Mouse (Mus musculus): ENCODE results near the gene Shd.

Gene Shd

GRCm38 (mm10) chr17:56008356-56009087 is 38.3 kb downstream of the Shd start:
- DNase-seq: peak; percentile 85

GRCm38 (mm10) chr17:56009088-56009961 is 39.1 kb downstream of the Shd start:
- peak; percentile 86 for DNase-seq

- DNase-seq: no peak
These were observed 39.6 kb downstream of the Shd start for GRCm38 (mm10) chr17:56009962-56010240.

- no peak for DNase-seq
These were observed 40.0 kb downstream of the Shd start for GRCm38 (mm10) chr17:56010255-56010654.

GRCm38 (mm10) chr17:56010681-56011080 is 40.4 kb downstream of the Shd start:
- DNase-seq: peak; percentile 77

GRCm38 (mm10) chr17:56011441-56011840 is 41.2 kb downstream of the Shd start:
- no peak for DNase-seq

GRCm38 (mm10) chr17:56015293-56015692 is 45.0 kb downstream of the Shd start:
- no peak for DNase-seq

- DNase-seq: no peak
These were observed 46.1 kb downstream of the Shd start for GRCm38 (mm10) chr17:56016382-56016781.

- DNase-seq: no peak
These were observed 46.8 kb downstream of the Shd start for GRCm38 (mm10) chr17:56016793-56017785.

- DNase-seq: no peak
These were observed 47.6 kb downstream of the Shd start for GRCm38 (mm10) chr17:56017848-56018247.

GRCm38 (mm10) chr17:56018347-56019131 is 48.3 kb downstream of the Shd start:
- peak; percentile 63 for DNase-seq

- DNase-seq: no peak
These were observed 50.3 kb downstream of the Shd start for GRCm38 (mm10) chr17:56020400-56021084.

GRCm38 (mm10) chr17:56021161-56021910 is 51.1 kb downstream of the Shd start:
- peak; percentile 7 for DNase-seq

GRCm38 (mm10) chr17:56022131-56022988 is 52.1 kb downstream of the Shd start:
- peak; percentile 7 for DNase-seq

GRCm38 (mm10) chr17:56022989-56023290 is 52.7 kb downstream of the Shd start:
- no peak for DNase-seq

- DNase-seq: no peak
These were observed 53.1 kb downstream of the Shd start for GRCm38 (mm10) chr17:56023386-56023785.

GRCm38 (mm10) chr17:56024476-56024875 is 54.2 kb downstream of the Shd start:
- DNase-seq: no peak

GRCm38 (mm10) chr17:56024931-56025330 is 54.7 kb downstream of the Shd start:
- no peak for DNase-seq

All from right cerebral cortex, postnatal 4 days (tissue).